Mouse (Mus musculus) heart, postnatal 0 days (tissue): ENCODE data around the gene Clba1. TPM values are rescaled to one million over a fixed set of nuclear protein-coding genes. Genes with fewer than 3 reads are reported as not detected.

Source experiments
- ATAC-seq: fragments of 200-750 bp; cut with Nextera tagmentation; 2 replicates; pipeline ENCODE4 v1.8.0; 2017; ENCODE audit warnings: low read depth, moderate number of reproducible peaks, moderate library complexity; ENCODE audit not compliant: insufficient read depth
- DNase-seq: peaks from one replicate; pipeline ENCODE4 v3.0.0-alpha.2; 2016; ENCODE audit warnings: low spot score
- H3K27ac ChIP-seq: fragments of 300-500 bp; sonication (generic); 2 replicates; pipeline ENCODE4 v1.5.1; 2014; ENCODE audit warnings: low read depth, mild to moderate bottlenecking
- H3K27me3 ChIP-seq: fragments of 300-500 bp; sonication (generic); 2 replicates; pipeline ENCODE4 v1.6.1; 2014; ENCODE audit warnings: low read length, mixed read lengths; ENCODE audit not compliant: control insufficient read depth, insufficient read depth
- H3K36me3 ChIP-seq: fragments of 300-500 bp; sonication (generic); replicated peaks from 2 replicates; pipeline ENCODE4 v1.6.1; 2014; ENCODE audit warnings: low read length, mixed read lengths; ENCODE audit not compliant: control insufficient read depth, insufficient read depth
- H3K4me1 ChIP-seq: fragments of 300-500 bp; sonication (generic); 2 replicates; pipeline ENCODE4 v1.6.1; 2014; ENCODE audit warnings: antibody characterized with exemption; ENCODE audit not compliant: control insufficient read depth, insufficient read depth
- H3K4me2 ChIP-seq: fragments of 300-500 bp; sonication (generic); 2 replicates; pipeline ENCODE4 v1.6.1; 2014; ENCODE audit warnings: low read depth, mild to moderate bottlenecking, low read length, moderate library complexity
- H3K4me3 ChIP-seq: fragments of 300-500 bp; sonication (generic); 2 replicates; pipeline ENCODE4 v1.5.1; 2014; ENCODE audit warnings: low read depth, low read length
- H3K9ac ChIP-seq: fragments of 300-500 bp; sonication (generic); replicated peaks from 2 replicates; pipeline ENCODE4 v1.6.1; 2014; ENCODE audit warnings: low read depth, low read length, mixed read lengths
- H3K9me3 ChIP-seq: fragments of 300-500 bp; sonication (generic); replicated peaks from 2 replicates; pipeline ENCODE4 v1.6.1; 2016; ENCODE audit warnings: low read length; ENCODE audit not compliant: control insufficient read depth
- CTCF ChIP-seq: IDR thresholded peaks from 2 replicates; pipeline ENCODE4 v1.5.1; 2016; ENCODE audit warnings: antibody characterized with exemption, control low read depth, low read depth
- EP300 ChIP-seq: IDR thresholded peaks from 2 replicates; pipeline ENCODE4 v1.6.1; 2016; ENCODE audit warnings: antibody characterized with exemption, low read depth
- WGBS: fragments of 180-500 bp; shearing (Covaris S2); extraction: QIAGEN DNeasy Blood & Tissue Kit; methylation state at CpG from one replicate; pipeline ENCODE4 v1.1.7; 2014; 5-methylcytosine and 5-hydroxymethylcytosine counted together
- polyA plus RNA-seq: library from polyadenylated mRNA; unstranded; fragments of >200 nt; fragmentation: Nextera tagmentation; extraction: Ambion mirVana; gene quantifications from 2 replicates; pipeline ENCODE4 v1.2.1, GENCODE M21; 2015
- total RNA-seq: library from RNA; depleted of rRNA; stranded (reverse); fragments of >200 nt; gene quantifications from 2 replicates; pipeline ENCODE4 v1.2.3, GENCODE M21; 2014; ENCODE audit warnings: low replicate concordance

Gene Clba1
- total and polyA plus RNA-seq, 2 experiments from 2014 or later = 8.2 to 9.4 TPM

GRCm38 (mm10) chr12:112799237-112799970, 9.3 kb upstream of the Clba1 start:
- peaks cover 18% of the 10 kb centered on the region for H3K27me3 ChIP-seq
- H3K4me3 ChIP-seq = no peak overlapping the region
- H3K4me2 ChIP-seq = no peak overlapping the region
- DNase-seq (no peak), ATAC-seq (no peak)
- H3K27ac ChIP-seq = no peak overlapping the region
- TF ChIP-seq CTCF (no peak), EP300 (no peak)
- H3K9ac ChIP-seq = no peak overlapping the region
- H3K4me1 ChIP-seq = peaks cover 30% of the 10 kb centered on the region
- no peaks in the 10 kb centered on the region for H3K36me3 ChIP-seq
- WGBS = 67% methylated on average over 10 of the region's 10 CpGs
- H3K9me3 ChIP-seq = no peaks in the 10 kb centered on the region

DNA sequence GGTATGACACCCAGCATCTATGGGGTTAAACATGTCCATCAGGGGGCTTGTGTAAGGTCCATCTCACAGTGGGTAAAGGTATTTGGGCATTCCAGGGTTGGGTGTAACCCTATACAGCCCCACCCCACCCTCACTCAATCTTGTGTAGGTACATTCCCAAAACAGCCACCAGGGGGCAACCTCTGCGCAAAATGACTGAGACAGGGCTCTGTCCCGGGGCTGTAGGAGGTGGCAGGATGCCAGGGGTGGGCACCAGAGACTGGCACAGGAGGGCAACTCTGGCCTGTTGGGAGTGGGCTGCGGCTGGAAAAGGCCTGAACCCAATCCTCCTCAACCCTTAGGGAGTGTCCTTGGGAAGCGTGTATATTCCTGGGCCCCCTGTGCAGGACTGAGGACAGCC, 8.3 kb upstream of the Clba1 start:
- Histone ChIP-seq H3K36me3 (no peaks in the 10 kb centered on the region), H3K27me3 (peaks cover 18% of the 10 kb centered on the region)
- DNase-seq = no peak

GRCm38 (mm10) chr12:112801864-112802846, 6.6 kb upstream of the Clba1 start, which contains the start of gene Ahnak2:
Gene Ahnak2 (minus strand): TSS chr12:112802657.
- ATAC-seq (no peak), DNase-seq (no peak)
- H3K27me3 ChIP-seq = peaks cover 18% of the 10 kb centered on the region
- peaks cover 10% of the 10 kb centered on the region for H3K4me1 ChIP-seq
- peak within 1 kb of the TSS; percentile 43 for H3K9ac ChIP-seq
- peak within 1 kb of the TSS; percentile 54 for H3K4me3 ChIP-seq
- WGBS = 6% methylated on average over 42 of the region's 69 CpGs
- H3K36me3 ChIP-seq = no peaks in the 10 kb centered on the region
- H3K4me2 ChIP-seq = peak within 1 kb of the TSS; percentile 97
- H3K27ac ChIP-seq = no peak within 1 kb of the TSS
- H3K9me3 ChIP-seq = no peaks in the 10 kb centered on the region
- no peak for TF ChIP-seq EP300
- TF ChIP-seq CTCF = no peak

More for the DNA sequence above, 8.3 kb upstream of the Clba1 start:
- Histone ChIP-seq H3K4me1 (peaks cover 19% of the 10 kb centered on the region), H3K27ac (no peak overlapping the region), H3K4me3 (no peak overlapping the region), H3K9ac (no peak overlapping the region), H3K4me2 (no peak overlapping the region), H3K9me3 (no peaks in the 10 kb centered on the region)
- no peak for TF ChIP-seq EP300
- TF ChIP-seq CTCF = peak; percentile 75
- 3% methylated on average over 4 of the region's 4 CpGs for WGBS
- ATAC-seq = 0 out of 2 replicates have a peak, but pooled peaks have one; percentile 21

DNA sequence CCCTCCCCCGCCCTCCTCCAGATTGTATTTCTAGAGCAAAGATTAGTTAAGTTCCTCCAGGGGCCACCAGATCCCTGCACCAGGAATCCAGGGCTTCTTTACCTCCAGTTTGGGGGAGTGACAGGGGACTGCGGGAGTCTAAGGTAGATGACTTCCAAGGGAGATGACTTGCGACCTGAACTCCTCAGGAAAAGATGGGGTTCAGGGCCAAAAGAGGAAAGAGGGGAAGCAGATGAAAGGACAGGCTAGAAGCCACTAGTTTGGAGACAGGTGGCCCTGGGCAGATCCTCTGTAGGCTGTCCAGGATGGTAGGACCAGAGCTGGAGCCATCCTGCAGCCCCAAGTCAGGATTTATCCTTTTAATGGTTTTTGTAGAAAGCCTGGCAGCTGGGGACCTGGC, 5.8 kb upstream of the Clba1 start:
- Histone ChIP-seq H3K27ac (no peak overlapping the region), H3K4me3 (no peak overlapping the region), H3K9ac (no peak overlapping the region), H3K9me3 (no peaks in the 10 kb centered on the region), H3K27me3 (peaks cover 18% of the 10 kb centered on the region), H3K4me2 (no peak overlapping the region), H3K4me1 (peaks cover 10% of the 10 kb centered on the region), H3K36me3 (no peaks in the 10 kb centered on the region)
- DNase-seq = no peak
- TF ChIP-seq EP300 (no peak), CTCF (no peak)
- 35% methylated on average over 3 of the region's 3 CpGs for WGBS
- ATAC-seq = no peak

- no peak for DNase-seq
- Histone ChIP-seq H3K4me2 (no peak overlapping the region), H3K4me3 (no peak overlapping the region), H3K9me3 (no peaks in the 10 kb centered on the region), H3K36me3 (no peaks in the 10 kb centered on the region), H3K27ac (no peak overlapping the region), H3K27me3 (peaks cover 18% of the 10 kb centered on the region), H3K9ac (no peak overlapping the region), H3K4me1 (peaks cover 10% of the 10 kb centered on the region)
- WGBS = 22% methylated on average over 13 of the region's 13 CpGs
- no peak for TF ChIP-seq EP300
- TF ChIP-seq CTCF = no peak
- ATAC-seq = no peak
These were observed 4.7 kb upstream of the Clba1 start for GRCm38 (mm10) chr12:112804046-112804445.
